Mouse (Mus musculus): ENCODE data around the gene Ahcyl1. TPM values are rescaled to one million over a fixed set of nuclear protein-coding genes. Genes with fewer than 3 reads are reported as not detected.

The Ahcyl1 gene
- polyA plus RNA-seq, 1 experiment from 2014 or later: 102 TPM

DNA sequence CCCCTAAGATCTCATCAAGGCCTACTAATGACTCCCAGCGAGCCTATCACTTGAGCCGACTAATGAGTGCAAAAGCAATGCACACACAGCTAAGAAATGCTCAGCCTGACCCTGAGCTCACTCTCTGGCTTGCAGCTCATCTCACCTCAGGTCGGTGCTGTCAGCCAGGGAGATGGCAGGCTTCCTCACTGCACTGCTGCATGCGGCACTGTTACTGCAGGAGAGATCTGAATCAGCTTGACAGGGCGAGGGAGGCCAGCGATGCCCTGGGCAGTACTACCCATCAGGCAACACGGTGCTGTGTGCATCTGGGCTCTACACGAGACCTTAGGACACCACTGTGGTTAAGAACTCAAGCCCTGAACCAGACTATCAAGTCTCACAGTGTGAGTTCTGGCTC, 70.8 kb downstream of the Ahcyl1 start:
- H3K9ac ChIP-seq (ENCODE audit: low read length): no peak overlapping the region
- WGBS: 92% methylated on average over 8 of the region's 8 CpGs

DNA sequence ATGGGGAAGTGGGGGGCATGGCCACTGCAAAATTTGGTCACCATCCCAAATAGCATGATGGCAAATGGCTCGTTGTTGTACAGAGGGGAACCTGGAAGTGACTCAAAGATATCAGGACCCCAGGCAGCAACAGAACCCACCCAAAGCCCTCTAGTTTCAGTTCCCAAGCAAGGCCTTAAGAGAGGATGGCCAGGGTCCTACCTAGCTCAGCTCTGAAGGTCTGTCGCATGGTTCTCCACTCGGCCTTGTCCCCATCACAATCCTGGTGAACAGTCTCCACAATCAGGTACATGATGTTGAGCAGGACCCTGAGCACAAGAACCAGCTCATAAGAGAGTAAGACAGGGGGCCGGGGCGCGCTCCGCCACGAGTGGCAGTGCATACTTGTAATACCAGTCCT, 71.9 kb downstream of the Ahcyl1 start:
- ATAC-seq (ENCODE audit: insufficient number of reproducible peaks, low FRiP score, low TSS enrichment, low read depth): no peak
- Histone ChIP-seq H3K27me3 (ENCODE audit: control insufficient read depth, insufficient read depth, low read length) (no peaks in the 10 kb centered on the region), H3K36me3 (ENCODE audit: control insufficient read depth, insufficient read depth, low read length) (peaks cover 29% of the 10 kb centered on the region; the same call in 1 of the 2 replicates), H3K4me3 (ENCODE audit: low read depth, low read length) (no peak overlapping the region), H3K9ac (ENCODE audit: low read length) (no peak overlapping the region), H3K4me2 (ENCODE audit: low read depth, severe bottlenecking) (no peak overlapping the region), H3K4me1 (ENCODE audit: control insufficient read depth, insufficient read depth, low read length) (no peaks in the 10 kb centered on the region), H3K9me3 (ENCODE audit: control insufficient read depth, low read length) (no peaks in the 10 kb centered on the region), H3K27ac (replicated peaks; ENCODE audit: low read depth, low read length) (no peak overlapping the region)
- over 99% methylated on average over 8 of the region's 8 CpGs for WGBS
- DNase-seq (ENCODE audit: low spot score): no peak

More for the DNA sequence above, 70.8 kb downstream of the Ahcyl1 start:
- no peak for ATAC-seq (ENCODE audit: insufficient number of reproducible peaks, low FRiP score, low TSS enrichment, low read depth)
- H3K4me3 ChIP-seq (ENCODE audit: low read depth, low read length): no peak overlapping the region
- no peak overlapping the region for H3K4me2 ChIP-seq (ENCODE audit: low read depth, severe bottlenecking)
- H3K4me1 ChIP-seq (ENCODE audit: control insufficient read depth, insufficient read depth, low read length): no peaks in the 10 kb centered on the region; the same call in 1 of the 2 replicates
- peaks cover 26% of the 10 kb centered on the region; the same call in 1 of the 2 replicates for H3K36me3 ChIP-seq (ENCODE audit: control insufficient read depth, insufficient read depth, low read length)
- no peak overlapping the region for H3K27ac ChIP-seq (replicated peaks; ENCODE audit: low read depth, low read length)
- H3K27me3 ChIP-seq (ENCODE audit: control insufficient read depth, insufficient read depth, low read length): no peaks in the 10 kb centered on the region
- H3K9me3 ChIP-seq (ENCODE audit: control insufficient read depth, low read length): no peaks in the 10 kb centered on the region
- no peak for DNase-seq (ENCODE audit: low spot score)

DNA sequence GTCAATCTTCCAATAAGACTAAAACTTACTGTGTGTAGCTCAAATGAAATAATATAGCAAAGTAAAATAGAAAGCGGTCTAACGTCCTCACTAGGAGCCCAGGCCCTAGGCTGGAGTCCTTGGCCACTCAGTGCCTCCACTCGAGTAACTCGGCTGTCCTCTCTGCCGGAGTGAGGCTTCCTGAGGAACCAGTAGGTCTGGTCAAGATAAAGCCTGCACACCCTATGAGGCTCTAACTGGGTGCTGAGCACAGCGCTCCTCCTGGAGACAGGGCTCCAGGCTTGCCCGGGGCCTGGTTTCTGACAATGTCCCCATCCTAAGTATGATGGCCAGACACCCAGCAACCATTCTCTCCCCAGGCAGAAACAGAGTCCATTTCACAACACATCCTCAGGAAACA, 73.8 kb downstream of the Ahcyl1 start:
- no peak overlapping the region for H3K9ac ChIP-seq (ENCODE audit: low read length)
- H3K27me3 ChIP-seq (ENCODE audit: control insufficient read depth, insufficient read depth, low read length): no peaks in the 10 kb centered on the region
- H3K9me3 ChIP-seq (ENCODE audit: control insufficient read depth, low read length): no peaks in the 10 kb centered on the region
- DNase-seq (ENCODE audit: low spot score) (no peak), ATAC-seq (ENCODE audit: insufficient number of reproducible peaks, low FRiP score, low TSS enrichment, low read depth) (no peak)
- H3K36me3 ChIP-seq (ENCODE audit: control insufficient read depth, insufficient read depth, low read length): peaks cover 35% of the 10 kb centered on the region
- no peak overlapping the region for H3K4me2 ChIP-seq (ENCODE audit: low read depth, severe bottlenecking)
- 94% methylated on average over 7 of the region's 7 CpGs for WGBS
- H3K4me1 ChIP-seq (ENCODE audit: control insufficient read depth, insufficient read depth, low read length): no peaks in the 10 kb centered on the region
- no peak overlapping the region for H3K4me3 ChIP-seq (ENCODE audit: low read depth, low read length)
- no peak overlapping the region for H3K27ac ChIP-seq (replicated peaks; ENCODE audit: low read depth, low read length)

GRCm38 (mm10) chr3:107621286-107622075, 74.9 kb downstream of the Ahcyl1 start:
- Histone ChIP-seq H3K4me3 (ENCODE audit: low read depth, low read length) (no peak overlapping the region), H3K27me3 (ENCODE audit: control insufficient read depth, insufficient read depth, low read length) (no peaks in the 10 kb centered on the region), H3K36me3 (ENCODE audit: control insufficient read depth, insufficient read depth, low read length) (peaks cover 35% of the 10 kb centered on the region), H3K4me2 (ENCODE audit: low read depth, severe bottlenecking) (no peak overlapping the region), H3K4me1 (ENCODE audit: control insufficient read depth, insufficient read depth, low read length) (no peaks in the 10 kb centered on the region), H3K9ac (ENCODE audit: low read length) (no peak overlapping the region), H3K27ac (replicated peaks; ENCODE audit: low read depth, low read length) (no peak overlapping the region), H3K9me3 (ENCODE audit: control insufficient read depth, low read length) (no peaks in the 10 kb centered on the region)
- WGBS: 92% methylated on average over 21 of the region's 21 CpGs
- DNase-seq (ENCODE audit: low spot score) (no peak), ATAC-seq (ENCODE audit: insufficient number of reproducible peaks, low FRiP score, low TSS enrichment, low read depth) (no peak)

DNA sequence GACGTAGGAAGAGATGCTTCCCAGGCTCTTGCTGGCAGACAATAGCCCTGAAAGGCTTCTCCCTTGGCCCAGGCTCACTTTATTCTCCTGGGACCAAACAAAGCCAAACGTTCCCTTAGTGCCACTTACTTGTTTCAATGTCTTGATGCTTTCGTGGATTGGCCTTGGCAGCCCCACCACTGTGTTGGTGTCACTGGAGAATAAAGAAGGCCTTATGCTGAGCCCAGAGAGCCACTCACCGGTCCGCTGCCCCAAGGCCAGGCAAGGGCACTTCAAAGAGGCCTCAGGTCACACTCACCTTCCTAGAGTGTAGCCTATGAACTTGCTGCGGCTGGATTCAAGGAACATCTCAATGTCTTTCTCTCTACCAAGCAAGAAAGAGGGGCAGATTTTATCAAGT, 76.4 kb downstream of the Ahcyl1 start:
- no peak overlapping the region for H3K27ac ChIP-seq (replicated peaks; ENCODE audit: low read depth, low read length)
- no peaks in the 10 kb centered on the region for H3K4me1 ChIP-seq (ENCODE audit: control insufficient read depth, insufficient read depth, low read length)
- no peak overlapping the region for H3K4me2 ChIP-seq (ENCODE audit: low read depth, severe bottlenecking)
- H3K36me3 ChIP-seq (ENCODE audit: control insufficient read depth, insufficient read depth, low read length): peaks cover 29% of the 10 kb centered on the region
- H3K9me3 ChIP-seq (ENCODE audit: control insufficient read depth, low read length): no peaks in the 10 kb centered on the region
- ATAC-seq (ENCODE audit: insufficient number of reproducible peaks, low FRiP score, low TSS enrichment, low read depth) (no peak), DNase-seq (ENCODE audit: low spot score) (no peak)
- no peak overlapping the region for H3K9ac ChIP-seq (ENCODE audit: low read length)
- no peak overlapping the region for H3K4me3 ChIP-seq (ENCODE audit: low read depth, low read length)
- no peaks in the 10 kb centered on the region for H3K27me3 ChIP-seq (ENCODE audit: control insufficient read depth, insufficient read depth, low read length)
- 94% methylated on average over 6 of the region's 6 CpGs for WGBS

GRCm38 (mm10) chr3:107617800-107618199, 78.6 kb downstream of the Ahcyl1 start:
- H3K4me1 ChIP-seq (ENCODE audit: control insufficient read depth, insufficient read depth, low read length): no peaks in the 10 kb centered on the region
- H3K9me3 ChIP-seq (ENCODE audit: control insufficient read depth, low read length): no peaks in the 10 kb centered on the region
- no peaks in the 10 kb centered on the region for H3K27me3 ChIP-seq (ENCODE audit: control insufficient read depth, insufficient read depth, low read length)
- H3K4me3 ChIP-seq (ENCODE audit: low read depth, low read length): no peak overlapping the region
- ATAC-seq (ENCODE audit: insufficient number of reproducible peaks, low FRiP score, low TSS enrichment, low read depth): no peak
- no peak for DNase-seq (ENCODE audit: low spot score)
- H3K27ac ChIP-seq (replicated peaks; ENCODE audit: low read depth, low read length): no peak overlapping the region
- no peak overlapping the region for H3K9ac ChIP-seq (ENCODE audit: low read length)
- WGBS: 96% methylated on average over 3 of the region's 3 CpGs
- H3K4me2 ChIP-seq (ENCODE audit: low read depth, severe bottlenecking): no peak overlapping the region
- peaks cover 29% of the 10 kb centered on the region for H3K36me3 ChIP-seq (ENCODE audit: control insufficient read depth, insufficient read depth, low read length)

Other genes starting within 250 kb of the Ahcyl1 start
- 0.04 and 0.07 TPM in 2 replicates for gene Kcnc4, start 237.0 kb downstream of the Ahcyl1 start, polyA plus RNA-seq (2014; fragmentation: Nextera tagmentation; extraction: Ambion mirVana)
- 3.1 and 4.3 TPM in 2 replicates for gene Slc6a17, start 178.5 kb downstream of the Ahcyl1 start, polyA plus RNA-seq (2014; fragmentation: Nextera tagmentation; extraction: Ambion mirVana)
- gene Ubl4b, start 141.5 kb downstream of the Ahcyl1 start, polyA plus RNA-seq (2014; fragmentation: Nextera tagmentation; extraction: Ambion mirVana): 0.17 and 0.23 TPM in 2 replicates
- gene Alx3, start 101.5 kb downstream of the Ahcyl1 start, polyA plus RNA-seq (2014; fragmentation: Nextera tagmentation; extraction: Ambion mirVana): 19.9 and 20.2 TPM in 2 replicates
- gene Gm10961, start 65.2 kb downstream of the Ahcyl1 start, polyA plus RNA-seq (2014; fragmentation: Nextera tagmentation; extraction: Ambion mirVana): not detected in 2 replicates
- gene Strip1, start 64.9 kb downstream of the Ahcyl1 start, polyA plus RNA-seq (2014; fragmentation: Nextera tagmentation; extraction: Ambion mirVana): 76.1 and 78.4 TPM in 2 replicates
- 4.5 and 4.7 TPM in 2 replicates for gene Csf1, start 63.9 kb upstream of the Ahcyl1 start, polyA plus RNA-seq (2014; fragmentation: Nextera tagmentation; extraction: Ambion mirVana)
- not detected in 2 replicates for gene Eps8l3, start 180.7 kb upstream of the Ahcyl1 start, polyA plus RNA-seq (2014; fragmentation: Nextera tagmentation; extraction: Ambion mirVana)
- gene Gstm5, start 199.3 kb upstream of the Ahcyl1 start, polyA plus RNA-seq (2014; fragmentation: Nextera tagmentation; extraction: Ambion mirVana): 211 and 220 TPM in 2 replicates
- gene Gstm7, start 235.3 kb upstream of the Ahcyl1 start, polyA plus RNA-seq (2014; fragmentation: Nextera tagmentation; extraction: Ambion mirVana): 37.1 and 37.2 TPM in 2 replicates
- 4.9 and 5.6 TPM in 2 replicates for gene Gstm6, start 247.2 kb upstream of the Ahcyl1 start, polyA plus RNA-seq (2014; fragmentation: Nextera tagmentation; extraction: Ambion mirVana)